Mouse (Mus musculus): ENCODE data around the gene Cant1.

- TF ChIP-seq ZC3H11A (IDR thresholded peaks at IDR 0.05; ENCODE audit: low read depth, low read length) = no peak
- TF ChIP-seq CTCF (IDR thresholded peaks at IDR 0.05 in 2 of 3, conservative IDR thresholded peaks at IDR 0.05 in 1 of 3; ENCODE audit: control insufficient read depth in 1 of 3, insufficient read depth in 1 of 3, low read depth in 2 of 3, low read length in 3 of 3, poor library complexity in 1 of 3, severe bottlenecking in 1 of 3) = no peak
- no peak for TF ChIP-seq RCOR1 (IDR thresholded peaks at IDR 0.05; ENCODE audit: low read depth, low read length)
- no peak for TF ChIP-seq TBP (IDR thresholded peaks at IDR 0.05; ENCODE audit: low read depth, low read length)
- TF ChIP-seq POLR2AphosphoS5 (IDR thresholded peaks at IDR 0.05; ENCODE audit: borderline replicate concordance, low read depth, low read length) = no peak
- TF ChIP-seq POLR2A (IDR thresholded peaks at IDR 0.05; ENCODE audit: control insufficient read depth in 1 of 2, insufficient read depth in 1 of 2, low read depth in 1 of 2, low read length in 2 of 2, poor library complexity in 1 of 2) = no peak
- TF ChIP-seq GATA1 (IDR thresholded peaks at IDR 0.05; ENCODE audit: low read depth, low read length) = no peak
- TF ChIP-seq MYC (IDR thresholded peaks at IDR 0.05; ENCODE audit: low read depth, low read length) = no peak
- TF ChIP-seq EP300 (IDR thresholded peaks at IDR 0.05; ENCODE audit: low read depth in 1 of 2, low read length in 2 of 2) = no peak
- TF ChIP-seq UBTF (IDR thresholded peaks at IDR 0.05; ENCODE audit: borderline replicate concordance, insufficient read depth, low read depth, low read length) = no peak
- no peak for TF ChIP-seq MYB (IDR thresholded peaks at IDR 0.05; ENCODE audit: low read depth, low read length)
- TF ChIP-seq SMC3 (IDR thresholded peaks at IDR 0.05; ENCODE audit: low read depth, low read length) = no peak
- TF ChIP-seq CHD2 (IDR thresholded peaks at IDR 0.05; ENCODE audit: low read length) = no peak
- no peak for TF ChIP-seq USF2 (IDR thresholded peaks at IDR 0.05; ENCODE audit: borderline replicate concordance in 1 of 2, insufficient read depth in 1 of 2, low read depth in 1 of 2, low read length in 2 of 2)
Observed at GRCm38 (mm10) chr11:118410073-118410444, 8.8 kb downstream of the Cant1 start.

All from MEL (cell line).